Mouse (Mus musculus) layer of hippocampus, postnatal 25 days (tissue): ENCODE results near the gene Nfx1. TPM values are rescaled to one million over a fixed set of nuclear protein-coding genes. Genes with fewer than 3 reads are reported as not detected.

Experiments
- microRNA-seq, 2 experiments: library from miRNA; unstranded; fragments of <30 nt; microRNA quantifications; one replicate each; pipeline ENCODE4 v1.2.0; 2021
- total RNA-seq, 2 experiments: library from RNA; stranded (reverse); gene quantifications; 2 replicates each; pipeline ENCODE4 v1.2.3; 2021

Nfx1 gene
- total RNA-seq, 2 experiments from 2014 or later: 64.7 to 71.8 TPM

Small RNA genes within 50 kb of the gene (microRNA-seq; reads per million reads assigned to microRNA genes)
- 1.4 to 2.2 reads per million in 2 experiments for gene Mir3094

Other genes starting within 250 kb of the Nfx1 start
- 100 to 1,000 TPM; 314 to 349 TPM for gene Dnaja1, start 248.8 kb upstream of the Nfx1 start, total RNA-seq
- 10 to 100 TPM; 45.3 to 52.6 TPM for gene Smu1, start 213.0 kb upstream of the Nfx1 start, total RNA-seq
- 1 to 10 TPM; 6.7 to 8.3 TPM for gene B4galt1, start 116.9 kb upstream of the Nfx1 start, total RNA-seq
- not detected for gene Spink4, start 50.9 kb upstream of the Nfx1 start, total RNA-seq
- gene Bag1, start 22.6 kb upstream of the Nfx1 start, total RNA-seq: 100 to 1,000 TPM; 144 to 165 TPM
- gene Chmp5, start 22.5 kb upstream of the Nfx1 start, total RNA-seq: 10 to 100 TPM; 79.7 to 92.7 TPM
- gene Aqp7, start 77.2 kb downstream of the Nfx1 start, total RNA-seq: not detected
- gene Aqp3, start 127.3 kb downstream of the Nfx1 start, total RNA-seq: not detected
- 100 to 1,000 TPM; 101 to 103 TPM for gene Nol6, start 153.5 kb downstream of the Nfx1 start, total RNA-seq
- 10 to 100 TPM; 76.4 to 77.5 TPM for gene Ube2r2, start 164.8 kb downstream of the Nfx1 start, total RNA-seq